Mouse (Mus musculus): ENCODE measurements around the gene Vamp5. TPM values are rescaled to one million over a fixed set of nuclear protein-coding genes. Genes with fewer than 3 reads are reported as not detected.

Vamp5 gene
- polyA plus RNA-seq, 1 experiment from 2014 or later = 12.0 TPM

GRCm38 (mm10) chr6:72386561-72386960 lies 6.3 kb upstream of the Vamp5 start:
- H3K9me3 ChIP-seq (replicated peaks; ENCODE audit: control insufficient read depth, low read length, poor library complexity, severe bottlenecking) = no peaks in the 10 kb centered on the region
- 96% methylated on average over 2 of the region's 2 CpGs for WGBS
- no peak overlapping the region for H3K27ac ChIP-seq (ENCODE audit: low read length)

GRCm38 (mm10) chr6:72385258-72385657 lies 5.0 kb upstream of the Vamp5 start:
- H3K27me3 ChIP-seq (ENCODE audit: control insufficient read depth, insufficient read depth, low read depth, low read length) = peaks cover 11% of the 10 kb centered on the region
- no peak overlapping the region for H3K9ac ChIP-seq (ENCODE audit: low read depth, low read length)
- H3K4me1 ChIP-seq (ENCODE audit: control insufficient read depth, insufficient read depth, low read length) = 0 out of 2 replicates have a peak, but pooled peaks cover under 1% of the 10 kb centered on the region
- H3K9me3 ChIP-seq (replicated peaks; ENCODE audit: control insufficient read depth, low read length, poor library complexity, severe bottlenecking) = no peaks in the 10 kb centered on the region
- H3K27ac ChIP-seq (ENCODE audit: low read length) = no peak overlapping the region
- H3K4me3 ChIP-seq (ENCODE audit: low read depth, low read length) = no peak overlapping the region
- no peak for ATAC-seq
- WGBS = 90% methylated on average over 4 of the region's 4 CpGs
- H3K36me3 ChIP-seq (ENCODE audit: control insufficient read depth, insufficient read depth, low read length) = no peaks in the 10 kb centered on the region
- no peak overlapping the region for H3K4me2 ChIP-seq (ENCODE audit: low read length)

More at GRCm38 (mm10) chr6:72386561-72386960, 6.3 kb upstream of the Vamp5 start:
- Histone ChIP-seq H3K4me2 (ENCODE audit: low read length) (no peak overlapping the region), H3K9ac (ENCODE audit: low read depth, low read length) (no peak overlapping the region), H3K36me3 (ENCODE audit: control insufficient read depth, insufficient read depth, low read length) (no peaks in the 10 kb centered on the region), H3K4me3 (ENCODE audit: low read depth, low read length) (no peak overlapping the region), H3K4me1 (ENCODE audit: control insufficient read depth, insufficient read depth, low read length) (0 out of 2 replicates have a peak, but pooled peaks cover 3% of the 10 kb centered on the region), H3K27me3 (ENCODE audit: control insufficient read depth, insufficient read depth, low read depth, low read length) (peaks cover 15% of the 10 kb centered on the region)
- no peak for ATAC-seq

GRCm38 (mm10) chr6:72383952-72384351 lies 3.7 kb upstream of the Vamp5 start:
- H3K4me3 ChIP-seq (ENCODE audit: low read depth, low read length) = no peak overlapping the region
- no peak for ATAC-seq
- 92% methylated on average over 7 of the region's 7 CpGs for WGBS
- H3K4me2 ChIP-seq (ENCODE audit: low read length) = no peak overlapping the region
- peaks cover 17% of the 10 kb centered on the region for H3K27me3 ChIP-seq (ENCODE audit: control insufficient read depth, insufficient read depth, low read depth, low read length)
- no peaks in the 10 kb centered on the region for H3K4me1 ChIP-seq (ENCODE audit: control insufficient read depth, insufficient read depth, low read length)
- H3K36me3 ChIP-seq (ENCODE audit: control insufficient read depth, insufficient read depth, low read length) = no peaks in the 10 kb centered on the region
- no peak overlapping the region for H3K9ac ChIP-seq (ENCODE audit: low read depth, low read length)
- no peaks in the 10 kb centered on the region for H3K9me3 ChIP-seq (replicated peaks; ENCODE audit: control insufficient read depth, low read length, poor library complexity, severe bottlenecking)
- H3K27ac ChIP-seq (ENCODE audit: low read length) = no peak overlapping the region

GRCm38 (mm10) chr6:72383142-72383820 lies 3.0 kb upstream of the Vamp5 start:
- Histone ChIP-seq H3K9me3 (replicated peaks; ENCODE audit: control insufficient read depth, low read length, poor library complexity, severe bottlenecking) (no peaks in the 10 kb centered on the region), H3K36me3 (ENCODE audit: control insufficient read depth, insufficient read depth, low read length) (no peaks in the 10 kb centered on the region), H3K27me3 (ENCODE audit: control insufficient read depth, insufficient read depth, low read depth, low read length) (peaks cover 17% of the 10 kb centered on the region), H3K4me3 (ENCODE audit: low read depth, low read length) (no peak overlapping the region), H3K9ac (ENCODE audit: low read depth, low read length) (no peak overlapping the region), H3K27ac (ENCODE audit: low read length) (no peak overlapping the region), H3K4me1 (ENCODE audit: control insufficient read depth, insufficient read depth, low read length) (no peaks in the 10 kb centered on the region), H3K4me2 (ENCODE audit: low read length) (no peak overlapping the region)
- 85% methylated on average over 6 of the region's 6 CpGs for WGBS
- no peak for ATAC-seq

GRCm38 (mm10) chr6:72382494-72382893 lies 2.2 kb upstream of the Vamp5 start:
- H3K27me3 ChIP-seq (ENCODE audit: control insufficient read depth, insufficient read depth, low read depth, low read length) = peaks cover 17% of the 10 kb centered on the region
- 82% methylated on average over 6 of the region's 6 CpGs for WGBS
- no peak overlapping the region for H3K9ac ChIP-seq (ENCODE audit: low read depth, low read length)
- H3K27ac ChIP-seq (ENCODE audit: low read length) = no peak overlapping the region
- no peaks in the 10 kb centered on the region for H3K36me3 ChIP-seq (ENCODE audit: control insufficient read depth, insufficient read depth, low read length)
- no peaks in the 10 kb centered on the region for H3K4me1 ChIP-seq (ENCODE audit: control insufficient read depth, insufficient read depth, low read length)
- H3K4me2 ChIP-seq (ENCODE audit: low read length) = no peak overlapping the region
- no peaks in the 10 kb centered on the region for H3K9me3 ChIP-seq (replicated peaks; ENCODE audit: control insufficient read depth, low read length, poor library complexity, severe bottlenecking)
- no peak for ATAC-seq
- no peak overlapping the region for H3K4me3 ChIP-seq (ENCODE audit: low read depth, low read length)

- H3K9me3 ChIP-seq (replicated peaks; ENCODE audit: control insufficient read depth, low read length, poor library complexity, severe bottlenecking) = no peaks in the 10 kb centered on the region
- no peaks in the 10 kb centered on the region for H3K36me3 ChIP-seq (ENCODE audit: control insufficient read depth, insufficient read depth, low read length)
- peak overlapping the region; percentile 31; the same call in 1 of the 2 replicates for H3K4me3 ChIP-seq (ENCODE audit: low read depth, low read length)
- H3K4me2 ChIP-seq (ENCODE audit: low read length) = peak overlapping the region; percentile 52; the same call in 1 of the 2 replicates
- WGBS = 51% methylated on average over 7 of the region's 7 CpGs
- no peak overlapping the region for H3K9ac ChIP-seq (ENCODE audit: low read depth, low read length)
- H3K4me1 ChIP-seq (ENCODE audit: control insufficient read depth, insufficient read depth, low read length) = no peaks in the 10 kb centered on the region
- H3K27ac ChIP-seq (ENCODE audit: low read length) = no peak overlapping the region
- no peak for ATAC-seq
- peaks cover 17% of the 10 kb centered on the region for H3K27me3 ChIP-seq (ENCODE audit: control insufficient read depth, insufficient read depth, low read depth, low read length)
Measured at GRCm38 (mm10) chr6:72379377-72380130, 714 bp downstream of the Vamp5 start.

GRCm38 (mm10) chr6:72378510-72379234 lies 1.6 kb downstream of the Vamp5 start:
- no peaks in the 10 kb centered on the region for H3K36me3 ChIP-seq (ENCODE audit: control insufficient read depth, insufficient read depth, low read length)
- no peaks in the 10 kb centered on the region for H3K9me3 ChIP-seq (replicated peaks; ENCODE audit: control insufficient read depth, low read length, poor library complexity, severe bottlenecking)
- H3K27ac ChIP-seq (ENCODE audit: low read length) = no peak overlapping the region
- no peaks in the 10 kb centered on the region for H3K4me1 ChIP-seq (ENCODE audit: control insufficient read depth, insufficient read depth, low read length)
- no peak for ATAC-seq
- H3K4me2 ChIP-seq (ENCODE audit: low read length) = no peak overlapping the region
- H3K9ac ChIP-seq (ENCODE audit: low read depth, low read length) = no peak overlapping the region
- WGBS = 86% methylated on average over 8 of the region's 8 CpGs
- H3K4me3 ChIP-seq (ENCODE audit: low read depth, low read length) = no peak overlapping the region
- peaks cover 17% of the 10 kb centered on the region for H3K27me3 ChIP-seq (ENCODE audit: control insufficient read depth, insufficient read depth, low read depth, low read length)

- Histone ChIP-seq H3K9me3 (replicated peaks; ENCODE audit: control insufficient read depth, low read length, poor library complexity, severe bottlenecking) (no peaks in the 10 kb centered on the region), H3K4me3 (ENCODE audit: low read depth, low read length) (no peak overlapping the region), H3K27me3 (ENCODE audit: control insufficient read depth, insufficient read depth, low read depth, low read length) (peaks cover 10% of the 10 kb centered on the region), H3K9ac (ENCODE audit: low read depth, low read length) (no peak overlapping the region), H3K36me3 (ENCODE audit: control insufficient read depth, insufficient read depth, low read length) (no peaks in the 10 kb centered on the region), H3K4me2 (ENCODE audit: low read length) (no peak overlapping the region), H3K27ac (ENCODE audit: low read length) (no peak overlapping the region), H3K4me1 (ENCODE audit: control insufficient read depth, insufficient read depth, low read length) (no peaks in the 10 kb centered on the region)
- WGBS = 88% methylated on average over 15 of the region's 15 CpGs
- no peak for ATAC-seq
Measured at GRCm38 (mm10) chr6:72374820-72375563, 5.3 kb downstream of the Vamp5 start.

Measured in midbrain, embryonic 16.5 days (tissue).